Mouse (Mus musculus) hindbrain, postnatal 0 days (tissue): ENCODE data around the gene AC124502.3. TPM values are rescaled to one million over a fixed set of nuclear protein-coding genes. Genes with fewer than 3 reads are reported as not detected.

Source experiments
- ATAC-seq: fragments of 200-750 bp; cut with Nextera tagmentation; 2 replicates; pipeline ENCODE4 v1.8.0; 2017; ENCODE audit warnings: mild to moderate bottlenecking, moderate TSS enrichment, moderate library complexity
- DNase-seq: peaks from one replicate; pipeline ENCODE4 v3.0.0-alpha.2; 2015; ENCODE audit warnings: low spot score
- H3K27ac ChIP-seq: fragments of 300-500 bp; sonication (generic); 2 replicates; pipeline ENCODE4 v1.5.1; 2014; ENCODE audit warnings: mild to moderate bottlenecking
- H3K27me3 ChIP-seq: fragments of 300-500 bp; sonication (generic); 2 replicates; pipeline ENCODE4 v1.6.1; 2014; ENCODE audit warnings: low read length, mixed read lengths; ENCODE audit not compliant: insufficient read depth
- H3K36me3 ChIP-seq: fragments of 300-500 bp; sonication (generic); 2 replicates; pipeline ENCODE4 v1.6.1; 2014; ENCODE audit warnings: low read length, mixed read lengths; ENCODE audit not compliant: insufficient read depth
- H3K4me1 ChIP-seq: fragments of 300-500 bp; sonication (generic); 2 replicates; pipeline ENCODE4 v1.6.1; 2014; ENCODE audit warnings: antibody characterized with exemption, low read length, mixed read lengths; ENCODE audit not compliant: insufficient read depth
- H3K4me2 ChIP-seq: fragments of 300-500 bp; sonication (generic); 2 replicates; pipeline ENCODE4 v1.6.1; 2014; ENCODE audit warnings: low read depth, mild to moderate bottlenecking, low read length, moderate library complexity, mixed read lengths
- H3K4me3 ChIP-seq: fragments of 300-500 bp; sonication (generic); 2 replicates; pipeline ENCODE4 v1.5.1; 2014; ENCODE audit warnings: low read length
- H3K9ac ChIP-seq: fragments of 300-500 bp; sonication (generic); replicated peaks from 2 replicates; pipeline ENCODE4 v1.6.1; 2014; ENCODE audit warnings: mild to moderate bottlenecking, low read length, moderate library complexity, mixed read lengths
- H3K9me3 ChIP-seq: fragments of 300-500 bp; sonication (generic); 2 replicates; pipeline ENCODE4 v1.6.1; 2016; ENCODE audit warnings: low read length, mixed read lengths
- CTCF ChIP-seq: IDR thresholded peaks from 2 replicates; pipeline ENCODE4 v1.5.1; 2016; ENCODE audit warnings: antibody characterized with exemption, control low read depth, low read depth
- WGBS: fragments of 180-500 bp; shearing (Covaris S2); extraction: QIAGEN DNeasy Blood & Tissue Kit; methylation state at CpG from one replicate; pipeline ENCODE4 v1.1.7; 2014; 5-methylcytosine and 5-hydroxymethylcytosine counted together
- polyA plus RNA-seq: library from polyadenylated mRNA; unstranded; fragments of >200 nt; fragmentation: Nextera tagmentation; extraction: Ambion mirVana; gene quantifications from 2 replicates; pipeline ENCODE4 v1.2.1, GENCODE M21; 2015
- total RNA-seq: library from RNA; depleted of rRNA; stranded (reverse); fragments of >200 nt; gene quantifications from 2 replicates; pipeline ENCODE4 v1.2.3, GENCODE M21; 2014; rRNA removed

Gene AC124502.3
- total RNA-seq (4.5 and 8.5 TPM in 2 replicates), polyA plus RNA-seq (2.4 and 3.0 TPM in 2 replicates)

GRCm38 (mm10) chr19:5038709-5039156 is at the start of gene AC124502.3, which contains the start of gene B4gat1:
TSS of gene AC124502.3 (plus strand) at chr19:5038891.
TSS of gene B4gat1 (plus strand) at chr19:5038826.
- H3K4me1 ChIP-seq = peaks cover 19% of the 10 kb centered on the region
- peak within 1 kb of the TSS; percentile 89 for H3K27ac ChIP-seq
- WGBS = under 1% methylated on average over 41 of the region's 44 CpGs
- H3K9ac ChIP-seq = peak within 1 kb of the TSS; percentile 79
- no peaks in the 10 kb centered on the region for H3K9me3 ChIP-seq
- no peaks in the 10 kb centered on the region; the same call in 1 of the 2 replicates for H3K36me3 ChIP-seq
- H3K4me2 ChIP-seq = peak within 1 kb of the TSS; percentile 95
- no peaks in the 10 kb centered on the region for H3K27me3 ChIP-seq
- peak within 1 kb of the TSS; percentile 78 for H3K4me3 ChIP-seq
- peak; percentile 54 for TF ChIP-seq CTCF
- peak; percentile 97 for DNase-seq
- peak; percentile 92 for ATAC-seq

DNA sequence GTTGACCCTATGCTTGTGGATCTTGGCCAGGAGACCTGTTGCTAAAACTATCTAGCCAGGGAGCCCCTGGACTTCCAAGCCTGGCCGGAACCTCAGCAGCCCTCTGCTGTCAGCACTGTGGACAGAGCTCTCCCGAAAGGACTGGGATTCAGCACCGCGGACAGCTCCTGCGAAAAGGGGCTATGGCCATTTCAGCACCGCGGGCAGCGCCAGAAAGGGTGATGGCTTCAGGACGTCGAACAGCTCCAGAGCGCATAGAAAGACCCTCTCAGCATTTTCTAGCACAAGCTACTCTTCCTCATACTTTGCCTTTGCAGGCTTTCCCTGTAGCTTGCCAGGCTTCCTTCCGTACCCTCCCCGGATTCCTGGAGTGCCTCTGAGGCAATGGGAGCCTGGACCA is 49.7 kb upstream of the AC124502.3 start:
- WGBS = 2% methylated on average over 13 of the region's 13 CpGs
- Histone ChIP-seq H3K27me3 (peaks cover 10% of the 10 kb centered on the region; the same call in 1 of the 2 replicates), H3K4me2 (peak overlapping the region; percentile 68), H3K9ac (peak overlapping the region; percentile 57; the same call in 1 of the 2 replicates), H3K4me3 (peak overlapping the region; percentile 48), H3K9me3 (no peaks in the 10 kb centered on the region), H3K36me3 (peaks cover 9% of the 10 kb centered on the region), H3K27ac (no peak overlapping the region), H3K4me1 (peaks cover 11% of the 10 kb centered on the region)
- 0 out of 2 replicates have a peak, but pooled peaks have one; percentile 13 for TF ChIP-seq CTCF
- ATAC-seq (no peak), DNase-seq (peak; percentile 87)

GRCm38 (mm10) chr19:4989434-4990255 is 49.0 kb upstream of the AC124502.3 start:
- H3K9ac ChIP-seq = peak overlapping the region; percentile 57; the same call in 1 of the 2 replicates
- peak; percentile 2; the same call in 1 of the 2 replicates for TF ChIP-seq CTCF
- H3K4me1 ChIP-seq = peaks cover 14% of the 10 kb centered on the region
- ATAC-seq (peak; percentile 87), DNase-seq (peak; percentile 86)
- H3K9me3 ChIP-seq = no peaks in the 10 kb centered on the region
- H3K4me3 ChIP-seq = peak overlapping the region; percentile 48
- WGBS = 11% methylated on average over 44 of the region's 47 CpGs
- H3K4me2 ChIP-seq = peak overlapping the region; percentile 68
- H3K36me3 ChIP-seq = peaks cover 9% of the 10 kb centered on the region
- peak overlapping the region; percentile 66 for H3K27ac ChIP-seq
- 0 out of 2 replicates have a peak, but pooled peaks cover 3% of the 10 kb centered on the region for H3K27me3 ChIP-seq

DNA sequence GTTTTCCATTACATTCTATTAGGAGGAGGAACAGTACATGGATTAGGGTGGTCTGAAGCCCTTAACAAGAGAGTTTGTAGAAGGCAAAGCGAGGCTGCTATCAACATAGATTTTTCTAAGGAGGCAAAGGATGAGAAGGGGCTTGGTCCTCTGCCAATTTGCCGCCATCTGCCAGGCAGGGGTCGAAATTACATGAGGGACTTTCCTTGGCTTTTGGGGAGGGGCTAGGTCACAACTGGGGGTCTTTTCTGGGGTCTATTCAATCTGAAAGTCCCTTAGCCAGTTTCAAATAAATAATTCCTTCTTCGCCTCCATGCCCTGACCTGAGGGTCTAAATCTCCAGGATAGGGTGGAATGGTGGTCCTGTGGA is 48.5 kb upstream of the AC124502.3 start, which contains the start of gene Npas4:
Npas4 (minus strand) TSS at position 61 of the 370 bp plus-strand sequence.
- ATAC-seq = no peak
- 0 out of 2 replicates have a peak, but pooled peaks cover 2% of the 10 kb centered on the region for H3K27me3 ChIP-seq

GRCm38 (mm10) chr19:4990716-4991115 is 48.0 kb upstream of the AC124502.3 start:
- no peak for ATAC-seq
- peaks cover 9% of the 10 kb centered on the region for H3K36me3 ChIP-seq
- DNase-seq = peak; percentile 40
- peak overlapping the region; percentile 23 for H3K4me3 ChIP-seq
- H3K9ac ChIP-seq = no peak overlapping the region; the same call in 1 of the 2 replicates
- H3K9me3 ChIP-seq = no peaks in the 10 kb centered on the region
- 2% methylated on average over 13 of the region's 22 CpGs for WGBS
- H3K4me1 ChIP-seq = peaks cover 16% of the 10 kb centered on the region
- TF ChIP-seq CTCF = no peak
- H3K27ac ChIP-seq = 0 out of 2 replicates have a peak overlapping the region, but pooled peaks have one; percentile 3
- no peaks in the 10 kb centered on the region for H3K27me3 ChIP-seq
- peak overlapping the region; percentile 68 for H3K4me2 ChIP-seq

More for the DNA sequence above, 48.5 kb upstream of the AC124502.3 start, which contains the start of gene Npas4:
- Histone ChIP-seq H3K27ac (peak within 1 kb of the TSS; percentile 66), H3K36me3 (peaks cover 9% of the 10 kb centered on the region), H3K4me3 (peak within 1 kb of the TSS; percentile 48), H3K4me2 (peak within 1 kb of the TSS; percentile 68), H3K9me3 (no peaks in the 10 kb centered on the region), H3K4me1 (peaks cover 16% of the 10 kb centered on the region), H3K9ac (peak within 1 kb of the TSS; percentile 57)
- WGBS = 15% methylated on average over 4 of the region's 4 CpGs
- TF ChIP-seq CTCF = no peak
- no peak for DNase-seq

- ATAC-seq (no peak), DNase-seq (no peak)
- Histone ChIP-seq H3K4me2 (0 out of 2 replicates have a peak overlapping the region, but pooled peaks have one; percentile 13), H3K27me3 (no peaks in the 10 kb centered on the region), H3K4me1 (peaks cover 16% of the 10 kb centered on the region), H3K36me3 (peaks cover 2% of the 10 kb centered on the region; the same call in 1 of the 2 replicates), H3K9ac (no peak overlapping the region), H3K27ac (no peak overlapping the region), H3K4me3 (no peak overlapping the region), H3K9me3 (no peaks in the 10 kb centered on the region)
- WGBS = 21% methylated on average over 8 of the region's 8 CpGs
- no peak for TF ChIP-seq CTCF
Measured at GRCm38 (mm10) chr19:4992371-4992770, 46.3 kb upstream of the AC124502.3 start.
